Mouse (Mus musculus) erythroblast, embryonic 14.5 days (primary cell): ENCODE data around the gene H2al1d.

Source experiments
- GATA1 ChIP-seq: IDR thresholded peaks from 2 replicates; pipeline ENCODE4 v1.6.1; 2012; ENCODE audit warnings: low read length, inconsistent platforms, mixed read lengths
- TAL1 ChIP-seq: IDR thresholded peaks from 3 replicates; pipeline ENCODE4 v1.6.1; 2012; ENCODE audit warnings: low read length, inconsistent platforms, mixed read lengths

DNA sequence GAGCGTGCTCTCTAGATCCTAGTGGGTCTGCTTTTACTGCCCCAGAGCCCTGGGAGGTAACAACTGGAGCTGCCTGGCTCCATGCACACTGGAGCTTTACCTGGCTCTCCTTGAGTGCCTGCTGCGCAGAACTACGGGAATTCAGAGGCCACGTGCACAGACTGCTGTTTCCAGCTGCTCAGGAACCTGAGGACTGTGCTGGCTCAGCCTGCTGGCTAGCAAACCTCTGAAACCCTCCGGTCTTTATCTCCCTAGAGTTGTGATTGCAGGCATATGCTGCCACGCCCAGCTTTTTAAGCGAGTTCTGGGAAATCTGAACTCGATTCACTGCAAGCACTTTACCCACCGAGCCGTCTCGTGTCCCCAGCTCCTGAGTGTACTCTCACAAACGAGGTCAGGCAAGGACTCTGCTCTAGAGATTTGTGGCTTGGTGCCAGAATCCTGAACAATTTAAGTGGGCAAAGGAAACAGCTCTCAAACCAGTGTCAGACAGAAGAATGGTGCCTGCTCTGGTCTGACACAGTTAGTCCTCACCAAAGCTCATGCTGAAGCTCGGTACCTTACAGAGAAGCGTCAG, 20.2 kb upstream of the H2al1d start:
- TF ChIP-seq GATA1 (no peak), TAL1 (no peak)
